Mouse (Mus musculus): ENCODE measurements around the gene Clock. TPM values are rescaled to one million over a fixed set of nuclear protein-coding genes. Genes with fewer than 3 reads are reported as not detected.

Gene Clock
- polyA plus RNA-seq, 1 experiment from 2014 or later: 15.2 TPM

DNA sequence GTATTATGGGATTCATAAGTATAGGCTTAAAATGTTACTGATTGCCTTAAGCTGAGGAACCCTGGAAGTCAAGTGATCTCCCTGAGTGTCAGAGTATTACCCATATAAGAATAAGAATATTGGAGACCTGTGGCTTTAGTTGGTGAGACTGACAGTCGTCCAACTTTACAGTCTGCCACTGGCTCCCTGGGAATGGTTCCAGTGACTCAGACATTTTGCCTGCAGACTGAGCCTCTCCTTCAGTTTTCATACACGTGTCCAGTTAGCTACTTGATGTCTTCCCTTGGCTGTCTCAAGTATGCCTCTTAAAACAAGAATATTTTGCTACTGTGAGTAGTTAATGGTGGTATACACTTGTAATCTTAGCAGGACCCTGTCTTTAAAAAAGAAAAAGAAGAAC is 3.6 kb upstream of the Clock start:
- Histone ChIP-seq H3K9me3 (no peaks in the 10 kb centered on the region), H3K4me3 (no peak overlapping the region), H3K36me3 (no peaks in the 10 kb centered on the region), H3K27ac (no peak overlapping the region), H3K4me2 (no peak overlapping the region), H3K4me1 (peaks cover 5% of the 10 kb centered on the region), H3K27me3 (no peaks in the 10 kb centered on the region), H3K9ac (no peak overlapping the region)
- ATAC-seq (ENCODE audit: insufficient number of reproducible peaks, insufficient read depth, low FRiP score, low TSS enrichment, low read depth): no peak
- 69% methylated on average over 2 of the region's 2 CpGs for WGBS

DNA sequence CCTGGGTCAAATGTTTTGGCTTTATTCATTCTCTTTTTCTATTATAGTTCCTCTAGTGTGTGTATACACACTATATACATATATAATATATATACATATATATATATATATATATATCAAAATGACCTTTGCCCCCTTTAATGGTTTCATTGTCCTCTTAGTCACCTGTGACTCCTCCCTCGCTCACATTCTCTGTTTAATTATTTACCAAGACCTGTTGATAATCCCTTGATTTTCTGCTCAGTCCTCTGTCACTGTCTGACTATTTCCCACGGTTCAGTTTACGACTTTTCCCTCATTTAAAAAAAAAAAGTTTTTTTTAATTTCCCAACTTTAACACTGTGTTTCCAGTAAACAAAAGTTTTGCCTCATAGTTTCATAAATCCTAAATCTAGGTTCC is 1.7 kb upstream of the Clock start:
- no peak overlapping the region for H3K4me2 ChIP-seq
- ATAC-seq (ENCODE audit: insufficient number of reproducible peaks, insufficient read depth, low FRiP score, low TSS enrichment, low read depth): no peak
- no peaks in the 10 kb centered on the region for H3K27me3 ChIP-seq
- no peaks in the 10 kb centered on the region for H3K36me3 ChIP-seq
- no peak overlapping the region for H3K9ac ChIP-seq
- no peak overlapping the region for H3K27ac ChIP-seq
- no peaks in the 10 kb centered on the region for H3K9me3 ChIP-seq
- peaks cover 9% of the 10 kb centered on the region for H3K4me1 ChIP-seq
- H3K4me3 ChIP-seq: no peak overlapping the region
- WGBS: 78% methylated on average over 3 of the region's 3 CpGs

DNA sequence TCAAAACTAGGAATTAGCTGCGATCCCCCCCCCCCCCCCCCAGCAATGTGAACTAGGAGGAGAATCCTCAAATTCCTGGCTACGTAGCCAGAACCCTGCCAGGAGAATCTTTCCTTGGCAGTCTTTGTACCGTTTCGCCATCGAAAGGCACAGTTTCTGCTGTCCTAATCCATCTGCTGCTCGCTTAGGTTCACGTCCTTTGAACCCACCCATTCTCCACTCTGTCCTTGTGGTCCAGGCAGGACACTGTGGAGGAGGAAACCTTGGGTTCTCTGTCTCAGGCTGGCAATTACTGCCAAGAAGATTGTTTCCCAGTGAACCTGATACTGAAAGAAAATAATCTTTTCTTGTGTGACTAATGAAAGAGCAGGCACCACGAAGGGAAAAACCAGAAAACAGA is 1.0 kb upstream of the Clock start:
- Histone ChIP-seq H3K4me2 (peak overlapping the region; percentile 76), H3K4me1 (peaks cover 13% of the 10 kb centered on the region), H3K27me3 (no peaks in the 10 kb centered on the region), H3K4me3 (peak overlapping the region; percentile 90), H3K27ac (no peak overlapping the region), H3K36me3 (no peaks in the 10 kb centered on the region), H3K9ac (peak overlapping the region; percentile 55), H3K9me3 (no peaks in the 10 kb centered on the region)
- under 1% methylated on average over 8 of the region's 8 CpGs for WGBS
- no peak for ATAC-seq (ENCODE audit: insufficient number of reproducible peaks, insufficient read depth, low FRiP score, low TSS enrichment, low read depth)

DNA sequence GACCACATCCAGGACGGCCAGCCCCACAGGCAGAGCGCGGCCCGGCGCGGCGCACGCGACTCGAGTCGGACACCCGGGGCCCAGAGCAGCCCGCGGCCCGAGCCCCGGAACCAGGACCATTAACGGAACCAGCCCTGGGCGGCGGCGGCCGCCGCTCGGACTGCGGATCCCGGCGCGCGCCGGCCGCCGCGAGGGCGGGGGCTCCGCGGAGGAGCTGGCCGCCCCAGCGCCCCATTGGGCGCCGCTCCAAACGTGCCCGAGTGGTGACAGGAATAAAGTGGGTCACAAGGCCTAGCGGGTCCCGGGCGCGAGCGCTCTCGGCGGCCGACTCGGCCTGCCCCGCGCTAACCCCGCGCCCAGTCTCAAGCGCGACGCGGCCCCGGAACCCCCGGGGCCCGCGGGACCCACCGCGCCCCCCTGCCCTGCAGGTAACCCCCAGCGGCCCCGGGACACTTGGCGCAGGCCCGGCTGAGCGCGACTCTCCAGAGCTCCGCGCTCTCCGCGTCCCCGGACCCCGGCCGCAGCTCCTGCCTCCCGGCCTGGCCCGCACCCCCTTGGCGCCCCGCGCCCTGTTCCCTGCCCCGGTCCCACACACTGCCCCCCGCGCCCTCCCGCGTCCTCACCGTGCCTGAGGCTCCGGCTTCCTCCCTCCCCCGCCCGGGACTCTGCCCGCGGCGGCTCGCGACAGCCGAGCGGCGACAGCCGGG is 694 bp downstream of the Clock start:
- H3K27ac ChIP-seq: peak overlapping the region; percentile 98
- no peaks in the 10 kb centered on the region for H3K9me3 ChIP-seq
- H3K4me1 ChIP-seq: peaks cover 13% of the 10 kb centered on the region
- H3K4me2 ChIP-seq: peak overlapping the region; percentile 76
- under 1% methylated on average over 53 of the region's 100 CpGs for WGBS
- peak overlapping the region; percentile 90 for H3K4me3 ChIP-seq
- ATAC-seq (ENCODE audit: insufficient number of reproducible peaks, insufficient read depth, low FRiP score, low TSS enrichment, low read depth): peak; percentile 60
- no peaks in the 10 kb centered on the region for H3K27me3 ChIP-seq
- H3K36me3 ChIP-seq: no peaks in the 10 kb centered on the region
- peak overlapping the region; percentile 92 for H3K9ac ChIP-seq

DNA sequence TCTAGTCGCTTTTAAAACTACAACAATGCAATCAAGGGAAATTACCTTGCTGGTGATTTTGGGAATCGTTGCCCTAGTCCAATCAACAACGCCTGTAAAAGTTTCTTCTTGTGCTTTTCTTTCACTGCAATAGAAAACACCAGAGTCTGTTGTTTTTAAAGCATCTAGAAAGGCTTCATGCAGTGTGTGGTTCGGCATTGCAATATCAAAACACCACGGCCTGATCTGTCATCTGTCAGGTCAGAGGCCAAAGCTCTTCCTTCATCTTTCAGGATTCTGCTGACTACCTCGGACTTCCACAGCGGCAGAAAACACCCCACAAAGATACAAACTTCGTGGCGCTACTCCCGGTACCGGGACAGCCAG is 1.2 kb downstream of the Clock start:
- Histone ChIP-seq H3K4me1 (peaks cover 13% of the 10 kb centered on the region), H3K9ac (peak overlapping the region; percentile 92), H3K9me3 (no peaks in the 10 kb centered on the region), H3K27ac (peak overlapping the region; percentile 98), H3K4me2 (peak overlapping the region; percentile 76), H3K27me3 (no peaks in the 10 kb centered on the region), H3K36me3 (no peaks in the 10 kb centered on the region), H3K4me3 (peak overlapping the region; percentile 90)
- no peak for ATAC-seq (ENCODE audit: insufficient number of reproducible peaks, insufficient read depth, low FRiP score, low TSS enrichment, low read depth)
- WGBS: 5% methylated on average over 11 of the region's 11 CpGs

DNA sequence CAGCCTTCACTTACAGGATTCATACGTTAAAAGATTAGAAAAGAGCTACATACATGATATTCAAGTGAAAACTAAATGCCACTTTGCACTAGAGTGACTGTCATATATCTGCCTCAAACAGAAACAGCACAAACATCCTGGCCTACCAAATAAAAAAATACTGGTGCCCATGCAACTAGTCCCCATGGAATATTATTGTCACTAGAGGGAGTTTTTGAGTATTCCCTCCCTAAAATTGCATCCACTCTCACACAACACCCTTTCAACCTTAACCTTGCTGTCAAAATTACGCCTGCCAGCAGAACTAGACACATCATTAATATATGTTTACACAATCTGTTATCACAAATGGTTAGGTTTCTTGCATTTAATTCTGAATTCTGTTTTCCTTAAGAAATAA is 2.6 kb downstream of the Clock start:
- no peak for ATAC-seq (ENCODE audit: insufficient number of reproducible peaks, insufficient read depth, low FRiP score, low TSS enrichment, low read depth)
- H3K9ac ChIP-seq: no peak overlapping the region
- no peak overlapping the region for H3K4me3 ChIP-seq
- no peaks in the 10 kb centered on the region for H3K36me3 ChIP-seq
- 81% methylated on average over 2 of the region's 2 CpGs for WGBS
- H3K4me2 ChIP-seq: no peak overlapping the region
- peaks cover 13% of the 10 kb centered on the region for H3K4me1 ChIP-seq
- H3K9me3 ChIP-seq: no peaks in the 10 kb centered on the region
- no peak overlapping the region for H3K27ac ChIP-seq
- H3K27me3 ChIP-seq: no peaks in the 10 kb centered on the region

DNA sequence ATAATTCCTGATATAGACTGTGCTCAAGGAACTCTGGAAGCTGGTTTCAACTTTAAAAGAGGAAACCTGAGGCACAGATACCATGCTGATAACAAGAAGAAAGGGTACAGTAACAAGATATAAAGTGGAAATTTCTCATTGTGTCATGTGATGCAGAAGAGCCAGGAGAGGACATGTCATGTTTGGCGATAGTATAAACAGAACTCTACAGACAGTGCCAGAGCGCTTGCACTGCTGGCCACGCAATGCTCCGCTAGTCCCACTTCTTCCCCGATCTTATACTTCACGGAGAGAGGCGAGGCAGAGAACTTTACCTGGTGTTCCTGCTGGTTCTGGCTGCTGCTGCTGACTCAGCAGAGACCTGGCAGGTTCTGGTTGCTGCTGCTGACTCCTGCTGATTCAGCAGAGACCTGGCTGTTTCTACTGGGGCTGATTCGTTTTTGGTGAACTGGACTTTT is 15.3 kb downstream of the Clock start:
- no peak for ATAC-seq (ENCODE audit: insufficient number of reproducible peaks, insufficient read depth, low FRiP score, low TSS enrichment, low read depth)
- H3K27me3 ChIP-seq: no peaks in the 10 kb centered on the region
- WGBS: 89% methylated on average over 8 of the region's 8 CpGs
- no peak overlapping the region for H3K9ac ChIP-seq
- 0 out of 2 replicates have a peak, but pooled peaks cover 4% of the 10 kb centered on the region for H3K36me3 ChIP-seq
- H3K4me1 ChIP-seq: no peaks in the 10 kb centered on the region
- H3K27ac ChIP-seq: no peak overlapping the region
- no peak overlapping the region for H3K4me3 ChIP-seq
- no peak overlapping the region for H3K4me2 ChIP-seq
- no peaks in the 10 kb centered on the region for H3K9me3 ChIP-seq

DNA sequence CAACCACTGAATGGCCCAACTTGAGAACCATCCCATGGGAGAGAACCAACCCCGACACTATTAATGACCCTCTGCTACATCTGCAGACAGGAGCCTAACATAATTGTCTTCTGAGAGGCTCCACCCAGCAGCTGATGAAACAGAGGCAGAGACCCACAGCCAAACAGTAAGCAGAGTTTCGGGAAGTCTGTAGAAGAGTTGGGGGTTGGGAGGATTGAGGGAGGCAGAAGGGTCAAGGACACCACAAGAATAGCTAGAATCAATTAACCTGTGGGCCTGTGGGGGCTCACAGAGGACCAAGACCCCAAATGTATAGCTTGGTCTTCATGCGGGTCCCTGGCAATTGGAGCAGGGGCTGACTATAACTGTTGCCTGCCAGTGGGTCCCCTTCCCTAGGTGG is 16.3 kb downstream of the Clock start:
- Histone ChIP-seq H3K27me3 (no peaks in the 10 kb centered on the region), H3K4me3 (no peak overlapping the region), H3K9ac (no peak overlapping the region), H3K9me3 (no peaks in the 10 kb centered on the region), H3K4me1 (no peaks in the 10 kb centered on the region), H3K36me3 (0 out of 2 replicates have a peak, but pooled peaks cover 4% of the 10 kb centered on the region), H3K4me2 (no peak overlapping the region), H3K27ac (no peak overlapping the region)
- no peak for ATAC-seq (ENCODE audit: insufficient number of reproducible peaks, insufficient read depth, low FRiP score, low TSS enrichment, low read depth)
- 90% methylated on average over 3 of the region's 3 CpGs for WGBS

DNA sequence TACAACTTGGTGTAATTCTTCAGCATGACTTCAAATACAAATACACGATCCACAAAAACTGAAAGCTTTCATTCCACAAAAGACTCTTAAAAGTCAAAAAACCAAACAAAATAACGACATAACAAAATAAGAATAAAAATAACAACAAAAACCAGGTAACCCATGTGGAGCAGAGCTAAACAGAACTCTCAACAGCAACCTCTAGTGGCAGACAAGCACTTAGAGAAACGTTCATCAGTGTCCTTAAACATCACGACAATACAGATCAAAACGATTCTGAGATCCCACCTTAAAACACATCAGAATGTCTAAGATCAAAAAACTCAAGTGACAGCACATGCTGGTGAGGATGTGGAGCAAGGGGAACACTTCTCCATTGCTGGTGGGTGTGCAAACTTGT is 17.5 kb downstream of the Clock start:
- 79% methylated on average over 5 of the region's 5 CpGs for WGBS
- H3K4me3 ChIP-seq: no peak overlapping the region
- H3K4me1 ChIP-seq: no peaks in the 10 kb centered on the region
- no peak overlapping the region for H3K9ac ChIP-seq
- no peak overlapping the region for H3K27ac ChIP-seq
- H3K27me3 ChIP-seq: no peaks in the 10 kb centered on the region
- H3K9me3 ChIP-seq: no peaks in the 10 kb centered on the region
- no peak for ATAC-seq (ENCODE audit: insufficient number of reproducible peaks, insufficient read depth, low FRiP score, low TSS enrichment, low read depth)
- 0 out of 2 replicates have a peak, but pooled peaks cover 4% of the 10 kb centered on the region for H3K36me3 ChIP-seq
- H3K4me2 ChIP-seq: no peak overlapping the region

DNA sequence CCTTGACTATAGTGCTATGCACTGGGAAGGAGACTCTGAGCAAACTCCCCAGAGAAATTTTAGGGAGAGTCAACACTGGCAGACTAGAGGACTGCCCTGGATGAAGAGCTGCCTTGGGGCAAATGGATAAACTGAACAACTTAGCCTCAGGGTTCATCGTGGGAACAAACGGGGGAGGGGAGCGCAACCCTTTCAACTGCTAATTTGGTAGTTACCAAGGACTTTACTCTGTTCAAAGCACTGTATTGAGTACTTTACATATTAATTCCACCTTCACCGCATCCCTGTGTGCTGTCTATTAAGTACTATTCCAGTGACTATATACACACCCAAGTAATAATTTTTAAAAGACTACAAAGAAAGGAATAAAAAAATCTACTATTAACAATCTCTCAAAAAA is 18.9 kb downstream of the Clock start:
- Histone ChIP-seq H3K4me1 (peaks cover 3% of the 10 kb centered on the region; the same call in 1 of the 2 replicates), H3K9me3 (no peaks in the 10 kb centered on the region), H3K27me3 (no peaks in the 10 kb centered on the region), H3K27ac (no peak overlapping the region), H3K4me2 (no peak overlapping the region), H3K36me3 (0 out of 2 replicates have a peak, but pooled peaks cover 4% of the 10 kb centered on the region), H3K9ac (no peak overlapping the region), H3K4me3 (no peak overlapping the region)
- ATAC-seq (ENCODE audit: insufficient number of reproducible peaks, insufficient read depth, low FRiP score, low TSS enrichment, low read depth): no peak
- whole genome bisulfite sequencing: 56% methylated on average over 4 of the region's 4 CpGs

DNA sequence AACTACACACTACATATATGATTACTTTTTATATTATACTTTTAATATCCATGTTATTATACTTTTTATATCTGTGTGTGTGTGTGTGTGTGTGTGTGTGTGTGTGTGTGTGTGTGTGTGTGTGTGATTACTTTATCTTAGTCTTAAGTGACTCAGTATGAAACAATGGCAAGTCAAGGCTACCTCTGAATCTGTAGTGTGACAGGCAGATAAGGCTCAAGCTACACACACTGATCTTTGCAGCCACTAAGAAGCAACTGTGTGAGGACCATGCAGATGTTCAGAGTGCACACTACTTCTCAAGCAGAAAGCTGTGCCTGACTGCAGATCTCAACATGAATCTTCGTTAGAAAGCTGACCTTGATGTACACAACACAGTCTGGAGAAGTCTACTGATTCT is 20.7 kb downstream of the Clock start:
- Histone ChIP-seq H3K9ac (no peak overlapping the region), H3K36me3 (no peaks in the 10 kb centered on the region), H3K27ac (no peak overlapping the region), H3K9me3 (no peaks in the 10 kb centered on the region), H3K4me3 (no peak overlapping the region), H3K4me2 (no peak overlapping the region), H3K4me1 (peaks cover 8% of the 10 kb centered on the region; the same call in 1 of the 2 replicates), H3K27me3 (no peaks in the 10 kb centered on the region)
- no peak for ATAC-seq (ENCODE audit: insufficient number of reproducible peaks, insufficient read depth, low FRiP score, low TSS enrichment, low read depth)
- 84% methylated on average over 1 of the region's 1 CpGs for WGBS

DNA sequence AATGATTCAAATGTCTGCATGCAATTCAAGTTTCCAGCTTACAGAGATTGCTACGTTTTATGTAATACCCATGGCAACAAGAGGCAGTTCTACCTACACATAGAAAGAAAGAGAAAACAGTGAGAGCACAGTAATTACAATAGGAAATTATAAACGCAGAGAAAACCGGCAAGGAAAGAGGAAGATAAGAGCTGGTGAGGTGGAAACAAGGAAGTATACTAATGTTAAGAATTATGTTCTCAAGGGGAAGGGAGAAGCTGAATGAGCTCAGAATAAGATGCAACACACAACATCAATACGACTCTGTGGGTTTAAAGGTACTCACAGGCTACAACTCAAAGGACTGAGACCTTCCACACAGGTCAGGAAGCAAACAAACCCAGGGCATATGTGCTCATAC is 29.6 kb downstream of the Clock start:
- Histone ChIP-seq H3K36me3 (peaks cover 9% of the 10 kb centered on the region), H3K9me3 (no peaks in the 10 kb centered on the region), H3K9ac (no peak overlapping the region), H3K4me1 (no peaks in the 10 kb centered on the region), H3K4me2 (no peak overlapping the region), H3K4me3 (no peak overlapping the region), H3K27me3 (no peaks in the 10 kb centered on the region), H3K27ac (no peak overlapping the region)
- 87% methylated on average over 4 of the region's 4 CpGs for WGBS
- no peak for ATAC-seq (ENCODE audit: insufficient number of reproducible peaks, insufficient read depth, low FRiP score, low TSS enrichment, low read depth)

Data from embryonic facial prominence, embryonic 13.5 days (tissue).